Mouse (Mus musculus) neural tube, embryonic 10.5 days (tissue): ENCODE data around the gene Stx6.

Experiments
- DNase-seq: peaks from one replicate; pipeline ENCODE4 v3.0.0-alpha.2; 2017; ENCODE audit warnings: low spot score; ENCODE audit errors: extremely low spot score

Stx6 gene

DNA sequence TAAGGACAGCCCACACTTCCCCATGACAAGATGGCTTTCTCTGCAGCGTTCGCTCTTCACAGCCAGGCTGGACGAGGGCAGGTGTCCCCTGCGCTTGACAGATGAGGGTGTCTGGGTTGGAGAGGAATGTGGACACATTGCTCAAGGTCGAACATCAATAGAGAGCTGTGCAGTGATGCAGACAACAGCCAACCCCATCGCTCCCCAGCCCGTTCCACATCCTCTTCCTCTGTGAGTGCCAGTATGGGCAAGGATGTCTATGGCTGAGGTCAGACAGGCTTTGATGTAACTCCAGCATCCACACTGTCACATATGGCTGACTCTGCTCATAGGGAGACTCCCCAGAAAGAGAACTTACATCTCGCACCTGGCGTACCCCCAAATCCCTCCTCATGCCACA lies 74.9 kb downstream of the Stx6 start:
- no peak for DNase-seq

DNA sequence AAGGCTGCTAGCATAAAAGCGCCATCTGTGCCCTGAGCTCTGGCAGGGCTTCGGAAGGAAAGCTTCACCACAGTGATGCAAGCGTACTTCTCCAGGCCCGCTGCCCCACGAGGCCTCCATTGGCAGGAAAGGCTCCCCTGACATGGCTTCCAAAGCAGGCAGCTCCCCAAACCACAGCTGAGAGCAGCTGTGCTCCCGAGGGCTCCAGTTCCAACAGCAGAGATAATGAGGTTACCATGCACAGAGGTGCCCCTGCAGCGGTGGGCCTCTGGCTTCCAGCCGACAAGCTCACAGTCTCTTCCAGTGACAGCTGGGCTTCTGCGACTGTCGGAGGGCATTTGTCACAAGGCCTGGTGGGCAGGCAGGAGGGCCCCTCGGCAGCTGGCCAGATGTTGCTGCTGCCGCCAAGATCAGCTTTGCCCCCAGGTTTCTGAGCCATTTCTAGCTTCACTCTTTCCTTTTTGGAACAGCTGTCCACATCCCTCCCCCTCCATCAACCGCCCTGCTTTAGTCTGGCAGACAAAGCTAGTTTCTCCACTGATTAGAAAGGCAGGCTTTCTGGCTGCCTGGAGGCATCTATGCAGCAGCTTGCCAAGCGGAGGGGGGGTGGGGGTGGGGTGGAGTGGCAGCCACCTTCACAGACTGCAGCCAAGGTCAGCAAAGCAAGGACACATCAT lies 75.6 kb downstream of the Stx6 start:
- DNase-seq: peak; percentile 60

DNA sequence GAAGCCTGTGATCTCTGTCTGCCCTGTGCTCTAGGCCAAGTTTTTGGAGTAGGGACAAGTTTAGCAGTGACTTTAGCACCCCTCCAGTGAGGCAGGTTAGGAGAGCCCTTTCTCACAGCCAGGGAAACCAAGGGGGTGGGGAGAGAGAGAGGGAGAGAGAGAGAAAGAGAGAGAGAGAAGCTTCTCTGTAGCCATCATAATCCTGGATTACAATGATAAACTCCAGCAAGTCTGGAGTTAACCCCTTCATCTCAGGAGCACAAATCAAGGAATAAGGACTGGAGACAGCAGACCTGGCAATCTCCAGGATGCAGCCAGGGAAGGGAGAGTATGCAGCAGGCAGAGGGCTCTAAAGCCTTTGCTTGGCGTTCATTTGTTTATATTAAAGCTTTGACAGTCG lies 77.1 kb downstream of the Stx6 start:
- no peak for DNase-seq

DNA sequence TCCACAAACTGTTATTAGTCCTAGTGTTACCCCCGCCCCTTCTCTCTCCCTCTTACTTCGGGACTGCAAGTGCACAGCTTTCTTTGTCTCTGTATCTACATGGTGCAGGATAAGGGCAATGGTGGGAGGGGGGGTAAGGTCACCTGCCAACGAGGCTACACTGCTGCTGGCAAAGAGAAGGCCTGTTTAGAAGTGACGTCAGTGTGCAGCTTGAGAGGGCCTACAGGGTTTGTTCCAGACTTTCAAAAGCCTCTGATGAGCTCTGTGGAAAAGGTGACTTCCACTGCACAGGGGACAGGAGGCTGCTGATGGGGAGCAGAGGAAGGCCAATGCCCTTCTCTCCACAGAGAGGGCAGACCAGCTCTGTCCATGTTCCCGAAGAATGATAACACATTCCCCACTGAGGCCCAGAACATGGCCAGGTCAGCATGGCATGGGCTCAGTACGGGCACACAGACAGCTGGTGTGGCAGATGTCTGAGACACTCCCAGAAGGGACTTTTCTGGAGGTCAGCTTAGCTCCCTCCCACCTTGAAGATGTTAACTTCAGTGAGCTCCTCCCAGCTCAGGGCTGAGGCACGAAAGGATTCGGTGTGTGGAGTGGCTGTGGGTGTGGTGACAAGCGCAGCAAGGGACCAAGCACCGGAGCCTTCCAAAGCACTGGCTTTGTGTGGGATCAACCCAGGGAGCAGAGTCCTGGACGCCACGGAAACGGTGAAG lies 78.0 kb downstream of the Stx6 start:
- no peak for DNase-seq

DNA sequence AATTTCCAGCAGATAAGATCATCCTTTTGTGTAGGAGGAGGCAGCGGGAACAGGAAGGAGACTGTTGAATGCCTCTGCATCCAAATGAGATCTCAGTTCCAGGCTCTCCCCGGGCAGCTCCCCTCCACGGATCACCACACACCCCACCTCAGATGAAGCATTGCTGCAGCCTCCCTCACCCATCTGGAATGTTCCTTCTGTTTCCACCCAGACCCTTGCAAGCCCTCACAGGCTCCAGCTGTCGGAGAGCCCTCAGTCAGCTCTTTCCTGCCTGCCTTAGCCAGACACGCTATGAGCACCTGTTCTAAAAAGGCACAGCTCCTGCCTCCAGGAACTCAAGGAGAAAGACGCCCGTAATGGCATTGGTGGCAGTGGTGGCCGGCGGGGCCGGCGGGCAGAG lies 78.9 kb downstream of the Stx6 start:
- no peak for DNase-seq

DNA sequence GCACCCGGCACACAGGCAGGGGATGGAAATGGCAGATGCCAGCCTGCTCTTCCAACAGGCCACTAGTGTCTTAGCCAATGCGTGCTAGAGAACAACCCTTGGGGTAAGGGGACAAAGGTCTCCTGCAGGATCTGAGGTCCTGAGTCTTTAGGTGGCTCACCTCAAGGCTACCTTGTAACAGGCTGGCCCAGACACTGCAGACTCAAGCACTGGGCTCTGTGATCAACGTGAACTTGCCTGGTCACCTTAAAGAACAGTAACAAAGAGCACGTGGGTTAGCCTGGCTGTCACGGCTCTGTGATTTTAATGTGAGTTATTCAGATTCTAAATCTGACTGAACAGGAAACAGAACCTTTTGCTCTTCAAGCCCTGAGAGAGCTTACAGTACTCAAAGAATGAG lies 79.6 kb downstream of the Stx6 start:
- DNase-seq: no peak

DNA sequence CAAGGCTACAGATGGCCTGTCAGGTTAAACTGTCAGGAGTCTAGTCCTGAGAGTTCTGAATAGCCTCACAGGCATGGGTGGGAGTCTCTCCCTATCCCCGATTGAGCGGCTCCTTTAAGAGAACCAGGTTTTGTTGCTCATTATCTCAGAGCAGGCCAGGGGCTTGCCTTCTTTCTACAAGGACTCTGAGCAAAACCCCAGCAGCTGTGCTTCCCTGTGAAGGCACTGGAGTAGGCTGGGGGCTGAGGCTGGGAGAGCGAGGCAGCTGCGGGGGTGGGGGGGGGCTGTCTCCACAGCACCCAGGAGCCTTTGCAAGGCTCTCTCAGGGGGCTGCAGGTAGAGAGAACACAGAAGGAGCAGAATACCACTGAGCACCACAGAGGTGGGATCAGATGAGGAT lies 80.7 kb downstream of the Stx6 start:
- DNase-seq: no peak

DNA sequence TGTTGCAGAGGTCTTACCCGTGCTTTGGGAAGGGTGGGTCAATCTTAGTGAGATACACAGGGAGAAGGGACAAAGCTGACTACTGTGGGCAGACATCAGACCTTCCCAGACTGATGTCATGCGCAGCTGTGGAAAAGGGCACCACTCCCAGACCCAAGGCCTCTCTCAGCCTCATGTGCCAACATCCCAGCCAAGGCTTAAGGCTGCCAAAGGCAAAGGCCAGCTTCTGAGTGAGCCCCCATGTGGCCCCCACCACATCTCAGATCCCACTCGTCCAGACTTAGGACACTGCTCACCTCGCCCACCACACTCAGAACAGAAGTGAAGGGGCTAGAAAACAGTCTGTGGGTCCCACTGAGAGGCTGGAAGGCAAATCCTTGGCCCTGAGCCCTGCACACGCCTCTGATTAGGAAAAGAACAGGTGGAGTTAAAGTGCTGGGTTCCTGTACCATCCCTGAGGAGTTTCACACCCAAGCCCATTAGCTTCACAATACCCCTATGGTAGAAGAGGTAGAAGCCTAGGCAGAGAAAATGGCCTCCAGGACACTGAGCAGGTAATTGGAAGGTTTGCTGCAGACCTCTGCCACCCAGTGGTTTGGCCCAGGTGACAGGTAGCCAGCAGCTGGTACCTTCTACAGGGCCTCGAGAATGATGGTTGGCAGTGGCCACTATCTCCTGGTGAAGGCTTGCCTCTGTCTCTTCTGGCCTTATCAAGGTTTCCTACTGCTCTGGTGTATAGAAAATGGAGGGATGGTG lies 81.6 kb downstream of the Stx6 start:
- DNase-seq: no peak

DNA sequence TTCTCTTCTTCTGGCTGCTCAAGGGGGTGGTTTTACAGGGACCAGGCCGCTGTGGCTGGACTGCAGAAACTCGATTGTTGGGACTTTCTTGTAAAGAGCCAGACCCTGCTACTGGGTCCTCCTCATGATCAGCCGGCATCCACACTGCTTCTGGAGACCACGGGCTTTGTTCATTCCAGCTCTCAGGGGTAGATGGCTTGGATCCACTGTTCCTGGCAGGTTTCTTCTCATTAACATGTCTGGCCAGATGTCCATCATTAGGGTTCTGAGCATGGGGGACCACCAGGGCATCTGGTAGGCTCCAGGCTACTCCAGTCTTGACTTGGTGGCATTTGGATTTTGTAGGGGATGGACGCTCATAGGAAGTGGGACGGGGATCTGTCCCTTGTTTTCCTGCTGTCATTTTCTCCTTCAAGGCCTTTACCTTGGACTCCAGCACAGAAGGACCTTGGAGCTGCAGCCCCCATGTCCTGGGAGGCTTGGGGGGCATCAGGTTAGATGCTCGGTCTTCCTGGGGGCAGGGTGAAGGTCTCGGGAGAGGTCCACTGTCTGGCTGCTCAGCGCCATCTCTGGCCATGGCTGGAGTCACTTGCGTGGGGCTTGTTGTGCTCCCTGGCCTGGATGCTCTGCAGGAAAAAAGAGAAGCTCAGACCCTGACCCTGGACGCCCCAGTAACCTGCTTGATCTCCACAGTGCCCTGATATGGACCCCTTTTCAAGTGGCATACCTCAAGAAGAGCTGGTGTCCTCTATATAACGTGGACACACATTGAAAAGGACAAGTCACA lies 83.4 kb downstream of the Stx6 start:
- DNase-seq: no peak

DNA sequence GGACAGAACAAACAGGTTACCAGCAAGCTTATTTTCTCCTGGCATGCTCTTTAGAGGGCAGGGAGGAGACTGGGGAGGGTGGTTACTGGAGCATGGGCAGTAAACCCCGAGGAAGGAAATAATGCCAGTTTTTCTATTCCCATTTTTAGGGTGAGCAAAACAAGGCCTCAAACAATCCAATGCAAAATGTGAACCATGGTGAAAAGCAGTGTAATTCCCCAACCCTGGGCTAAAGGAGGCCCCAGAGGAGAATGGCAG lies 83.9 kb downstream of the Stx6 start:
- no peak for DNase-seq

DNA sequence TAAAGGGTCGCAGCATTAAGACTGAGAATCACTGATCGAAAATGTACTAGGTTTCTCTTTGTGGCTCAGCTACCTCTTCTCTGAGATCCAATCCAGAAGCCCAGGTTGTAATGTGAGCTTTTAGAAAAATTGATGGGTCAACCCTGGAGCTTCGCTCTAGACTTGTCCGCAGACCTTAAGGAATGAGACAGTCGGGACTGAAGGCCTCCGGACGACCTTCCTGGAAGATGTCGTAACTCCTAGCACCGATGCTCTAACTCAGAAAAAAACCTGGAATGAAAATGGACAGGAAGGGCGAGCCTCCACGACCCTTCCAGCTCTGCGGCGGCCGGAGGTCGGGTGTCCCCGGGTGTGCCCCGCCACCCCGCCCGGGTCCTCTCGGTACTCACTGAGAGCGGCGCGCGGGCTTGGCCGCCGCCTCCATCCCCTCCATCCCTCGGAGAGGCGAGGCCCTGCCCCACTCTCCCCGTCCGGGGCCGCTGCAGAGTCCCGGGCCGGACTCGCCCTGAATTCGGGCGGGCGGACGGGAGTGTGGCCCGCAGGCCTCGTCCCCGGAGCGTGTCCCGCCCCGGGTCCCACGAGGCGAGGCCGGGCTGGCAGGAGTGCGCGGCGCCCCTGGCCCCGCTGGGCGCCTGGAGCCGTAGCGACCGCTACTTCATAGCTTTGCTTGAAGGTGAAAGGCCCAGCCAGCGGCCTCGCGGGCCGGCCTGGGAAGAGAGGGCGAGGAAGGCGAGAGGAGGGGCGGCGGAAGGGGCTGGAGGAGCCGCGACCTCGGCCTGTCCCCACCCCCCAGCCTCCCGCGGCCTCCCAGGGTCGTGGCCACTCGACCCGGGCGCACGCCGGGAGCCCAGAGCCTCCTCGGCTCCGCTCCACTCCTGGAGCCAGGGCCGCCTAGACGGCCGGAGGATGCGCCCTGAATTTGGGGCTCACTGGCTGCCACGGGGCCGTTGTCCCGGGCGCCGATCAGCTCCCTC lies 85.6 kb downstream of the Stx6 start, which contains the start of gene BC034090:
Gene BC034090 (minus strand): TSS at position 648 of the 974 bp plus-strand sequence.
- DNase-seq: peak; percentile 84

DNA sequence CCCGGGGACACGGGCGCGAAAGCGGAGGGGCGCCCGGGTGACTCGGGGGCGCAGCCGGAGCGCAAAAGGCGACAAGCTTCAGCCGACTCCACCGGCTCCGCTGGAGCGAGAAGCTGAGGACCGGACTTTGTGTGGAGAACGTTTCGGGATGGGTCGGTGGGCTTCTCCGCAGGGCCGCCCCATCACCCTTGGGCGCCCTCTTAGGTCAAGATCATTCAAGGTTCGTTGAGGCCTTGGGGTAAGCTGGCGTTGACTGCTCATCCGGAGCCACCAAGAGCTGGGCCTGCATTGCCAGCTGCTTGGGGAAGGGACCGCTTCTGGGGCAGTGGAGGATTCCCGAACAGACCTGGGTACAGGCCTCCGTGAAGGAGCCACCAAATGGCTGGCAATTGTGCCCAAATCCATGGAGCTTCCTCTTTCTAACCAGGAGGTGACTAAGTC lies 86.3 kb downstream of the Stx6 start:
- no peak for DNase-seq

DNA sequence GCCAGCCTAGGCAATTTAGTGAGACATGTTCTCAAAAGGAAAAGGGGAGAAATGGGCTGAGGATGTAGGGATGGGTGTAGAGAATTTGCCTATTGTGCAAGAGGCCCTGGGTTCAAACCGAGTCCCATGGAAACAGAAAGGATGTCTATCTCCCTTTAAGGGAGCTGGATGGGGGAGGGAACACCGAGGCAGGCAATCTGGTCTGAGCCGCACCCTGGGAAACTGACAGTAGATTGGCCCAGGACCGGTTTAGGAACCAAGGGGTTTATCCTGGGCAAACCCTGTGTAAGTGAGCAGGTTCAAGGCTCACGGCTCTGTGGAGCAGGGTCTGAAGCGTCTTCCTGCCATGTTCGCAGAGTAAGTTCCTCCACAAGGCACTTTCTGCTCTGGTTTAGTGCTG lies 87.0 kb downstream of the Stx6 start:
- DNase-seq: no peak

DNA sequence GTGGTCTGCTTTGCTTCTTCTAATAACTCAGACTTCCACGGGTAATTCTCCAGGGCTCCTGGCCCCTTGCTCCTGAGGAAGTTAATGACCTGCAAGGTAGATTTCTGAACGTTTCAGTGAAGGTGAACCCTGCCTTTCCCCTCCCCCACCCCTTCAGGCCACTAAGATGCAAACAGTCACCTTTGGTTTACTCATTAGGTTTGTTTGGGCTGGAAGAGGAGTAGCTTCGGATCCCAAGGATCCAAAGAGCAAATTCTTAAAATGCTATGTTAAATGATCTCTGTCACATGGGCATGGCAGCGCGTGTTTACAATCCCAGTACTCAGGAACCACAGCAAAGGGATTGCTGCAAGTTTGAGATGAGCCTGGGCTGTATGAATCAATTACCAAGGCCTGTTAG lies 88.9 kb downstream of the Stx6 start:
- DNase-seq: no peak

DNA sequence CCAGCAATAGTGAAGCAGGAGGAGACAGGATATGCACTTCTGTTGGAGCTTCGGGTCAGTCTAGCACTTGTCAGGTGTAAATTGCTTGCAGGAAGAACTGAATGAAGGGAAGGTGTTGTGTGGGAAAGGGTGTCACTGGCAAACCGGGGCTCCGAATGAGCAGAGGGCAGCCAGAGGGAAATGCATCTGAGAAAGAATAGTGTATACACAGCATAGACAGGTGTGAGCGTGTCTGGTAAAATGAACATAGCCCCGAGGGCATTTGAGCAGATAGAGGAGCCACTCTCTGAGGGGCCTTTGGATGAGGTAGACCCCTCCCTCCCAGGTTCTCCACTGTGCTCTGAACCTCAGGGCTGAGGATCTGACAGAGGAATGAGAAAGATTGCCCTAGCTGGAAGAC lies 89.5 kb downstream of the Stx6 start:
- DNase-seq: no peak

DNA sequence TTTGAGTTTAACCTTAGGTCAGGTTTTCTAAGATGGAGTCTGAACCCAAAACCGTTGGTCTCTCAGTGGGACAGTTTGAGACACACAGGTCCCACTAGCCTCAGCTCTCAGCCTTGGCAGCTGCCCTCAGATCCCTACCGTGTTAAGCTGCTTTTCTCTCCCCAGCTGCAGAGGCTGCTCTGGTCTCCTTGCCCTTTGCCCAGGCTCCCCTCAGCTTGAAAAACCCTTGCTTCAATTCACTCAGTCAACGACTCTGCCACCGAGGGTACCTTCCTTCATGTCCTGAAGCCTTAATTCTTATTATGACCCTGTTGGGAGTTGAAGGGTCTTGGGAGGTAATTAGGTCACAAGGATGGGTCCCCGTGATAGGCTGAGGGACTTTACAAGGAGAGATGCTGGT lies 91.4 kb downstream of the Stx6 start:
- DNase-seq: no peak

DNA sequence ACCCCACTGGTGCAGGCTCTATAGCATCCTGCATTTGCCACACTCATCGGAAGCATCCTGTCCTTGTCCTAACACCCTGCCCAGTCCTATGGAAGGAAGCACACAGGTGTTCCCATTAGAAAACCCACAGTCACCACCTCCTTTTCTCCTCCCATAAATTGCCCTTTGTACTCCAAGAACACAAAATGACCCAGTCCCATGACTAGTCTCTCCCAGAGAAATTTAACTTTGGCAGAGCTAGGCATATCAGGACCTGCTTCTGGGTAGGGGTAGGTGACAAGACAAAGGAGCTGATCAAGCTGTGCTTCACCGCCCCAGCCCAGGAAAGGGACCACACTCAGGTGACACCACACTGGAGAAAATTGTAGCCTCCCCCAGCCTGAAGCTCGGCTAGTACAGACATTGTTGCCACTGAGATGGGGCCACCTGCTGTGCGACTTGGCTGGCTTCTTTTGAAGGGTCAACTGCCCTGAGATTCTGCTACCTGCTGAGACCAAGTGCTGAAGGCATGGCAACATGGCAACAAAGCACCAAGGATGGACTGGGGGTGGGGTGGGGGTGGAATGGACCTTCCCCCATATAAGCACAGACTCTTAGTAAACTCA lies 92.1 kb downstream of the Stx6 start:
- DNase-seq: no peak

DNA sequence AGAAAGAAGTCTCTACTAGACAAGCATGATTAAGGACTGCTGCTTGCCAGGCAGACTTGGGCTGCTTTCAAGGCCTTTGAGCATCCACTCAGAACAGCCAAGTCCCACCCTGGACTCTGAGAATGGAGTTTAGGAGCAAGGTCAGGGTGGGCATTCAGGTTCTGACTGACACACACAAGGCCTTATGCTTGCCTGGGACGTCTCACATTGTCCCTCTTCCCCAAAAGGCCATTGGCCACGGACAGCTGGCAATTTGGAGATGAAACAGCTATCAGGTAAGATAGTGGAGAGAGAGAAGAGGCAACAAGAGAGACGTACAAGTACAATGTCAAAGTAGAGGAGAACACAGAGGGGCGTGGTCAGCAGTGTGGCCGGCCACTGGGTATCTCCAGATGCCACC lies 93.1 kb downstream of the Stx6 start:
- no peak for DNase-seq

DNA sequence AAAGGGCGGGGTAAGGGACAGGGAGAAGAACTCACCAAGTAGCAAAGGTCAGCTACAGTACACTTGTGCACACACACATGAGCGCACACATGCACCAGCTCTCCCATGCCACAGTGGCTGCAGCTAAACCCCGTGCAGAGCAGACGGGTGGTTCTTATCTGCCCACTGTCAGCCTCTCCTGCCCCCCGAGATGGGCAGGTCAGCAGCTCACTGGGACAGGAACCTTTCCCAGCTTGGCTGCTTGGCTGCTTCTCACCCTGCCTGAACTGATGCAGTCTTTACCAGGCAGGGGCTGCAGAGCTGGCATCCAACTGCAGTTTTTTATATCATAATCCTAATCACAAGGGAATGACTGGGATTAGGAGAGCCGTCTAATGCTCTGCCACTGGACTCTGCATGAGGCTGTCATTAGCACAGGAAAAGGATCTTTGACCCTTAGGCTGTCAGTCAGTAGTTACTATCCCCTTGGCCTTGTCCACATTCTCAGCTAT lies 94.2 kb downstream of the Stx6 start:
- DNase-seq: no peak

DNA sequence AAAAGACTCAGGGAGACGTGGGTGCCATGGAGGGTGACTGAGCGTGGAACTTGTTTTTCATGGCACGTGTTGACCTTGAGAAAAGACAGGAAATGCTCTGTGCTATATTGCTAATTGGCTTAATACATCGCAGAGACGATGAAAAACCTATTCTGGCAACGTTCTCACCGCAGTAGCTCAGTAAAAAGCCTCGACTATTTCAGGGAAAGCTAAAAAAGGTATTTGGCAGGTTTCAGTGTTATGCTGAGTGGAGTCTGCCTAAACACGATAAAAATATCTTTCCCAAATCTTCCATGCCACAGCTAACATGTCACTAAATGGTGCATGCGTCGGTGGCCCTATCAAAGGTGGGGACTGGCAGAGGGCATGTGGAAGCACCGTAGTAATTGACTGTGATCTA lies 94.6 kb downstream of the Stx6 start:
- DNase-seq: no peak
